In genomic region chr7:142045932-142046331, GRCm38 (mm10) we compare ENCODE assay signal across 21 mouse cellular contexts. TPM values are rescaled to one million over a fixed set of nuclear protein-coding genes. Genes with fewer than 3 reads are reported as not detected.
"Had no signal": no experiment of that assay in that cellular context is flagged by ENCODE, and none has a peak within 500 bp of the region (broad histone marks: within the 10 kb centered on the region; RNA-seq: fewer than 3 reads in every experiment).

No protein-coding gene starts in this region.

- H3K27ac ChIP-seq: layer of hippocampus, adult 2 months; liver, embryonic 13.5 days; midbrain, embryonic 10.5 days; midbrain, embryonic 13.5 days; neural tube, embryonic 13.5 days had no signal

- DNase-seq: kidney, adult 18-20 months; kidney, adult 9 months; kidney, postnatal 14 days; layer of hippocampus, adult 9-11 months; liver, embryonic 13.5 days; lung, postnatal 10 days; lung, postnatal 36 days; right cerebral cortex, postnatal 25 days; thymus, adult 2 months; thymus, postnatal 14 days; thymus, postnatal 4 days had no signal

- H3K4me1 ChIP-seq: midbrain, embryonic 13.5 days had no signal

- H3K4me2 ChIP-seq: liver, embryonic 13.5 days; lung, embryonic 14.5 days; midbrain, embryonic 13.5 days; neural tube, embryonic 13.5 days had no signal

- H3K4me3 ChIP-seq: layer of hippocampus, adult 2 months; liver, embryonic 13.5 days; megakaryocyte, embryonic 14.5 days; midbrain, embryonic 10.5 days; midbrain, embryonic 13.5 days; myocyte; neural tube, embryonic 13.5 days had no signal

- H3K27me3 ChIP-seq: liver, embryonic 13.5 days; megakaryocyte, embryonic 14.5 days; midbrain, embryonic 13.5 days; neural tube, embryonic 13.5 days had no signal

- ATAC-seq: midbrain, embryonic 13.5 days; midbrain, embryonic 16.5 days had no signal

- H3K9ac ChIP-seq: liver, embryonic 13.5 days; lung, embryonic 14.5 days; midbrain, embryonic 13.5 days; neural tube, embryonic 13.5 days had no signal

- H3K9me3 ChIP-seq: liver, embryonic 13.5 days; megakaryocyte, embryonic 14.5 days; midbrain, embryonic 10.5 days; midbrain, embryonic 13.5 days; neural tube, embryonic 13.5 days had no signal

RNA-seq across cellular contexts. Expression of gene Dusp8, which starts 49.7 kb away (rescaled TPM):
- total RNA-seq: monocyte, adult 5-6 weeks; neutrophil, adult 5-6 weeks had no signal
